Mouse (Mus musculus) E14TG2a.4 (cell line): ENCODE measurements at regions not wholly inside any gene's neighbourhood (a gene's known extent, or its start where the extent isn't known, plus 50 kb on each side); places are given as distances from the start of the nearest gene placed in this dataset.

Experiments used
- CTCF ChIP-seq: conservative IDR thresholded peaks from 2 replicates; pipeline ENCODE4 v1.5.1; 2014; ENCODE audit warnings: low read length
- NANOG ChIP-seq: IDR thresholded peaks from 2 replicates; pipeline ENCODE4 v1.6.1; 2014; ENCODE audit warnings: borderline replicate concordance, low read length, mixed read lengths

DNA sequence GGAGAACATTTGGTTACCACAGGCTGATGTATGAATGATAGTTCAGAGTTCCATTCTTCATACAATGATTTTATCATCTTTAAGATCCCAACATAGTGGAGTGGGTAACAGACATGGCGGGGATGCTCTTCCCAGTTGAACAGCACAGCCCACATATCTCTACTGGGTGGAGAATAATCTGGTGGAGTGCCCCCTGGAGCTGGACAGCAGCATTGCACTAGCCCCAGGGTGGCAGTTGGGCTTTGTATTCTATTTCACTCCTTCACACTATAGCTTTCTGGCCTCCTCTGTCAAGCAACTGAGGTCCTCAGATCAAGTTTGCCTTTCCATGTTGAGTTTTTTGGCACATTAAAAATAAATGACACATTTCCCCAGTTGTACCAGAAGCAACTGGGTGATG is 569.4 kb upstream of the Mki67 start:
- peak; percentile 41 for TF ChIP-seq CTCF
- no peak for TF ChIP-seq NANOG
